Mouse (Mus musculus) kidney, embryonic 16.5 days (tissue): Measurements from ENCODE around the gene Fam124b. TPM values are rescaled to one million over a fixed set of nuclear protein-coding genes. Genes with fewer than 3 reads are reported as not detected.

ENCODE experiments used
- ATAC-seq: fragments of 200-750 bp; cut with Nextera tagmentation; 2 replicates; pipeline ENCODE4 v1.8.0; 2017; ENCODE audit warnings: moderate TSS enrichment; ENCODE audit not compliant: low FRiP score, low TSS enrichment
- H3K27ac ChIP-seq: fragments of 300-500 bp; sonication (generic); 2 replicates; pipeline ENCODE4 v1.5.1; 2014; ENCODE audit warnings: low read length
- H3K27me3 ChIP-seq: fragments of 300-500 bp; sonication (generic); 2 replicates; pipeline ENCODE4 v1.6.1; 2014; ENCODE audit warnings: low read length, control low read depth, mixed read lengths; ENCODE audit not compliant: insufficient read depth
- H3K36me3 ChIP-seq: fragments of 300-500 bp; sonication (generic); 2 replicates; pipeline ENCODE4 v1.6.1; 2014; ENCODE audit warnings: low read length, control low read depth, mixed read lengths; ENCODE audit not compliant: insufficient read depth
- H3K4me1 ChIP-seq: fragments of 300-500 bp; sonication (generic); 2 replicates; pipeline ENCODE4 v1.6.1; 2014; ENCODE audit warnings: low read length, control low read depth, mixed read lengths; ENCODE audit not compliant: insufficient read depth
- H3K4me2 ChIP-seq: fragments of 300-500 bp; sonication (generic); replicated peaks from 2 replicates; pipeline ENCODE4 v1.6.1; 2014; ENCODE audit warnings: low read depth, low read length
- H3K4me3 ChIP-seq: fragments of 300-500 bp; sonication (generic); 2 replicates; pipeline ENCODE4 v1.5.1; 2014; ENCODE audit warnings: mild to moderate bottlenecking, low read length
- H3K9ac ChIP-seq: fragments of 300-500 bp; sonication (generic); replicated peaks from 2 replicates; pipeline ENCODE4 v1.6.1; 2014; ENCODE audit warnings: low read length
- H3K9me3 ChIP-seq: fragments of 300-500 bp; sonication (generic); 2 replicates; pipeline ENCODE4 v1.6.1; 2016; ENCODE audit warnings: low read length, control low read depth
- WGBS: fragments of 180-500 bp; shearing (Covaris S2); extraction: QIAGEN DNeasy Blood & Tissue Kit; methylation state at CpG from one replicate; pipeline ENCODE4 v1.1.7; 2014; 5-methylcytosine and 5-hydroxymethylcytosine counted together
- polyA plus RNA-seq: library from polyadenylated mRNA; unstranded; fragments of >200 nt; fragmentation: Nextera tagmentation; extraction: Ambion mirVana; gene quantifications from 2 replicates; pipeline ENCODE4 v1.2.1, GENCODE M21; 2015

Gene Fam124b
- polyA plus RNA-seq, 1 experiment from 2014 or later = 0.67 TPM

GRCm38 (mm10) chr1:80180767-80181413 is 37.4 kb downstream of the Fam124b start:
- ATAC-seq = no peak
- H3K9me3 ChIP-seq = peaks cover 3% of the 10 kb centered on the region; the same call in 1 of the 2 replicates
- H3K4me1 ChIP-seq = no peaks in the 10 kb centered on the region
- no peak overlapping the region for H3K27ac ChIP-seq
- H3K9ac ChIP-seq = no peak overlapping the region
- no peaks in the 10 kb centered on the region for H3K36me3 ChIP-seq
- 41% methylated on average over 13 of the region's 13 CpGs for WGBS
- no peak overlapping the region for H3K4me3 ChIP-seq
- no peaks in the 10 kb centered on the region for H3K27me3 ChIP-seq
- H3K4me2 ChIP-seq = no peak overlapping the region

- Histone ChIP-seq H3K27me3 (no peaks in the 10 kb centered on the region), H3K27ac (no peak overlapping the region), H3K4me1 (no peaks in the 10 kb centered on the region), H3K9me3 (no peaks in the 10 kb centered on the region), H3K36me3 (no peaks in the 10 kb centered on the region), H3K4me2 (no peak overlapping the region), H3K4me3 (no peak overlapping the region), H3K9ac (no peak overlapping the region)
- WGBS = 67% methylated on average over 7 of the region's 7 CpGs
- no peak for ATAC-seq
These were observed 38.1 kb downstream of the Fam124b start for GRCm38 (mm10) chr1:80180128-80180527.

- H3K4me2 ChIP-seq = no peak overlapping the region
- no peaks in the 10 kb centered on the region for H3K27me3 ChIP-seq
- ATAC-seq = no peak
- H3K4me1 ChIP-seq = no peaks in the 10 kb centered on the region
- no peak overlapping the region for H3K9ac ChIP-seq
- WGBS = 64% methylated on average over 11 of the region's 11 CpGs
- no peak overlapping the region for H3K27ac ChIP-seq
- H3K36me3 ChIP-seq = no peaks in the 10 kb centered on the region
- H3K4me3 ChIP-seq = no peak overlapping the region
- H3K9me3 ChIP-seq = no peaks in the 10 kb centered on the region
These were observed 40.5 kb downstream of the Fam124b start for GRCm38 (mm10) chr1:80177651-80178382.

- H3K27me3 ChIP-seq = no peaks in the 10 kb centered on the region
- ATAC-seq = no peak
- no peak overlapping the region for H3K9ac ChIP-seq
- no peak overlapping the region for H3K27ac ChIP-seq
- no peaks in the 10 kb centered on the region for H3K9me3 ChIP-seq
- H3K4me1 ChIP-seq = no peaks in the 10 kb centered on the region
- H3K36me3 ChIP-seq = no peaks in the 10 kb centered on the region
- 86% methylated on average over 5 of the region's 5 CpGs for WGBS
- no peak overlapping the region for H3K4me3 ChIP-seq
- H3K4me2 ChIP-seq = no peak overlapping the region
These were observed 50.6 kb downstream of the Fam124b start for GRCm38 (mm10) chr1:80167706-80168105.

- H3K4me2 ChIP-seq = no peak overlapping the region
- no peak for ATAC-seq
- H3K27me3 ChIP-seq = no peaks in the 10 kb centered on the region
- no peaks in the 10 kb centered on the region for H3K9me3 ChIP-seq
- WGBS = 56% methylated on average over 4 of the region's 4 CpGs
- no peak overlapping the region for H3K27ac ChIP-seq
- no peaks in the 10 kb centered on the region for H3K36me3 ChIP-seq
- no peak overlapping the region for H3K4me3 ChIP-seq
- no peak overlapping the region for H3K9ac ChIP-seq
- no peaks in the 10 kb centered on the region for H3K4me1 ChIP-seq
These were observed 51.7 kb downstream of the Fam124b start for GRCm38 (mm10) chr1:80166577-80166976.

GRCm38 (mm10) chr1:80165391-80165790 is 52.9 kb downstream of the Fam124b start:
- WGBS = 81% methylated on average over 5 of the region's 5 CpGs
- ATAC-seq = no peak

GRCm38 (mm10) chr1:80162943-80163342 is 55.3 kb downstream of the Fam124b start:
- H3K9me3 ChIP-seq = no peaks in the 10 kb centered on the region
- H3K27me3 ChIP-seq = no peaks in the 10 kb centered on the region
- no peak overlapping the region for H3K4me3 ChIP-seq
- no peak overlapping the region for H3K9ac ChIP-seq
- 58% methylated on average over 6 of the region's 6 CpGs for WGBS
- no peak overlapping the region for H3K4me2 ChIP-seq
- H3K36me3 ChIP-seq = no peaks in the 10 kb centered on the region
- no peaks in the 10 kb centered on the region for H3K4me1 ChIP-seq
- ATAC-seq = no peak
- no peak overlapping the region for H3K27ac ChIP-seq

More at GRCm38 (mm10) chr1:80165391-80165790, 52.9 kb downstream of the Fam124b start:
- Histone ChIP-seq H3K9ac (no peak overlapping the region), H3K4me2 (no peak overlapping the region), H3K4me1 (no peaks in the 10 kb centered on the region), H3K27me3 (no peaks in the 10 kb centered on the region), H3K27ac (no peak overlapping the region), H3K4me3 (no peak overlapping the region), H3K9me3 (no peaks in the 10 kb centered on the region), H3K36me3 (no peaks in the 10 kb centered on the region)

- no peak for ATAC-seq
- H3K27me3 ChIP-seq = no peaks in the 10 kb centered on the region
These were observed 58.7 kb downstream of the Fam124b start for GRCm38 (mm10) chr1:80159586-80159985.

GRCm38 (mm10) chr1:80154902-80155301 is 63.4 kb downstream of the Fam124b start:
- WGBS = 62% methylated on average over 1 of the region's 1 CpGs
- no peaks in the 10 kb centered on the region for H3K36me3 ChIP-seq
- no peak overlapping the region for H3K9ac ChIP-seq
- H3K4me3 ChIP-seq = no peak overlapping the region
- no peak overlapping the region for H3K27ac ChIP-seq
- H3K9me3 ChIP-seq = no peaks in the 10 kb centered on the region
- no peak for ATAC-seq
- H3K27me3 ChIP-seq = no peaks in the 10 kb centered on the region
- no peaks in the 10 kb centered on the region for H3K4me1 ChIP-seq
- H3K4me2 ChIP-seq = no peak overlapping the region

More at GRCm38 (mm10) chr1:80159586-80159985, 58.7 kb downstream of the Fam124b start:
- Histone ChIP-seq H3K4me3 (no peak overlapping the region), H3K27ac (no peak overlapping the region), H3K36me3 (no peaks in the 10 kb centered on the region), H3K9me3 (no peaks in the 10 kb centered on the region), H3K4me1 (no peaks in the 10 kb centered on the region), H3K9ac (no peak overlapping the region), H3K4me2 (no peak overlapping the region)

GRCm38 (mm10) chr1:80153125-80153716 is 65.1 kb downstream of the Fam124b start:
- Histone ChIP-seq H3K27ac (no peak overlapping the region), H3K36me3 (no peaks in the 10 kb centered on the region), H3K9me3 (no peaks in the 10 kb centered on the region), H3K9ac (no peak overlapping the region), H3K4me1 (no peaks in the 10 kb centered on the region), H3K27me3 (no peaks in the 10 kb centered on the region), H3K4me3 (no peak overlapping the region), H3K4me2 (no peak overlapping the region)
- ATAC-seq = no peak
- WGBS = 82% methylated on average over 7 of the region's 7 CpGs
